Mouse (Mus musculus): ENCODE results near the gene Nf2. TPM values are rescaled to one million over a fixed set of nuclear protein-coding genes. Genes with fewer than 3 reads are reported as not detected.
A peak's percentile ranks its signal among the peaks of the same experiment; 100 is the strongest.
"Not testable (repeated sequence)": the region's sequence is repeated elsewhere in the genome, so short reads cannot be mapped to it uniquely, and the experiment has no call there.

Gene Nf2
- polyA plus RNA-seq, 1 experiment from 2014 or later = 58.2 TPM

DNA sequence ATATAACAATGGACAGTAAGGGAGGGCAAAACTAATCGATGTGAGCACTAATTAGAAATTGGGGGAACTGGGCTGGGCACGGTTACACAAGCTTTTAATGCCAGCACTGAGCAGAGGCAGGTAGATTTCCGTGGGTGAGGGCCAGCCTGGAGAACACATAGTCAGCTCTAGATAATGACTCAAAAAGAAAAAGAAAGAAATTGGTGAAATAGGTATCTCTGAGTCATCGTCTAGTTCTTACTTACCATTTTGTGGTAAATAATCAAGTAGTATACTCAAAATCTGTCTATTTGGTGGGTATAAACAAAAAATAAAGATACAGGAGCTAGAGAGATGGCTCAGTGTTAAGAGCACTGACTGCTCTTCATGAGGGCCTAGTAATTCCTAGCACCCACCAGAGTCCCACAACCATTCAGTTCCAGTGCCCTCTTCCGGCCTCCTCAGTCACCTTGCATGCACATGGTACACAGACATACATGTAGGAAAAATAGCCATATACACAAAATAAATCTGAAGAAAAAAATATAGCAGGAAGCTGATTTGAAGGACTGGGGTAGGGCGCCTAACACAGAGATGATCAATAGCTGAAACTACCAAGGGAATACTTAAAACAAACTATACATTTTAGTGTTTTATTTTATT is 44.3 kb downstream of the Nf2 start:
- Histone ChIP-seq H3K36me3 (ENCODE audit: poor library complexity, severe bottlenecking) (peaks cover 15% of the 10 kb centered on the region), H3K4me3 (no peak overlapping the region), H3K27ac (no peak overlapping the region), H3K4me2 (no peak overlapping the region), H3K9me3 (replicated peaks) (no peaks in the 10 kb centered on the region), H3K9ac (no peak overlapping the region), H3K4me1 (peaks cover 15% of the 10 kb centered on the region), H3K27me3 (peaks cover 31% of the 10 kb centered on the region)
- 84% methylated on average over 6 of the region's 6 CpGs for WGBS
- ATAC-seq = no peak

DNA sequence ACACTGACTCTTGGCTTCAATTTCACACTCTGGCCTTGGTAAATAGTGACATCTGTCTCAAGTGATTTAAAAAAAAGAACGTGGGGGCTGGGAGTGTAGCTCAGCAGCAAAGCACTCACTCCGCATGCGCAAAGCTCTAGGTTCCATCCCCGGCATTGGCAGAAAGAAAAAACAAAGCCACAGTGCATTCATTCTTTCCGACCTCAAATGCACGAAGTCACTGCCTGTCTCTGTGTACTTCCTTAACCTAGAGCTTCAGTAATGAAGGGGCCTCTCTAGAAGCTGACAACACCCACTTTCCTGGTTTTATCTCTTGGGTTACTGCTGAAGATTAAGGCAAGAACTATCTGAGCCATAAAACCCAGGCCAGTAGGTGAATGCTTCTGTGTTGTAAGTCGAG is 45.4 kb downstream of the Nf2 start:
- peaks cover 19% of the 10 kb centered on the region for H3K36me3 ChIP-seq (ENCODE audit: poor library complexity, severe bottlenecking)
- H3K27me3 ChIP-seq = peaks cover 36% of the 10 kb centered on the region
- H3K9ac ChIP-seq = no peak overlapping the region
- ATAC-seq = peak; percentile 24; the same call in 1 of the 2 replicates
- no peak overlapping the region for H3K4me2 ChIP-seq
- H3K27ac ChIP-seq = peak overlapping the region; percentile 65
- H3K9me3 ChIP-seq (replicated peaks) = no peaks in the 10 kb centered on the region
- H3K4me1 ChIP-seq = peaks cover 15% of the 10 kb centered on the region
- 33% methylated on average over 7 of the region's 7 CpGs for WGBS
- H3K4me3 ChIP-seq = no peak overlapping the region

GRCm38 (mm10) chr11:4803426-4803825 is 45.9 kb downstream of the Nf2 start:
- Histone ChIP-seq H3K9ac (no peak overlapping the region), H3K27me3 (peaks cover 36% of the 10 kb centered on the region), H3K4me1 (peaks cover 15% of the 10 kb centered on the region), H3K4me3 (no peak overlapping the region), H3K36me3 (ENCODE audit: poor library complexity, severe bottlenecking) (peaks cover 19% of the 10 kb centered on the region), H3K4me2 (peak overlapping the region; percentile 16; the same call in 1 of the 2 replicates), H3K9me3 (replicated peaks) (no peaks in the 10 kb centered on the region), H3K27ac (peak overlapping the region; percentile 65)
- WGBS = 16% methylated on average over 7 of the region's 7 CpGs
- peak; percentile 10; the same call in 1 of the 2 replicates for ATAC-seq

- H3K36me3 ChIP-seq (ENCODE audit: poor library complexity, severe bottlenecking) = peaks cover 21% of the 10 kb centered on the region
- H3K4me2 ChIP-seq = no peak overlapping the region
- peaks cover 15% of the 10 kb centered on the region for H3K4me1 ChIP-seq
- peak overlapping the region; percentile 65; the same call in 1 of the 2 replicates for H3K27ac ChIP-seq
- 18% methylated on average over 9 of the region's 9 CpGs for WGBS
- H3K4me3 ChIP-seq = no peak overlapping the region
- H3K9me3 ChIP-seq (replicated peaks) = no peaks in the 10 kb centered on the region
- H3K9ac ChIP-seq = no peak overlapping the region
- ATAC-seq = peak; percentile 93
- peaks cover 36% of the 10 kb centered on the region for H3K27me3 ChIP-seq
These were observed 46.3 kb downstream of the Nf2 start for GRCm38 (mm10) chr11:4803008-4803407.

- H3K27ac ChIP-seq; H3K9me3 ChIP-seq (replicated peaks); ATAC-seq; H3K4me3 ChIP-seq; H3K9ac ChIP-seq; H3K4me2 ChIP-seq: not testable (repeated sequence)
- WGBS = 83% methylated on average over 2 of the region's 2 CpGs
- Histone ChIP-seq H3K4me1 (peaks cover 15% of the 10 kb centered on the region), H3K36me3 (ENCODE audit: poor library complexity, severe bottlenecking) (peaks cover 23% of the 10 kb centered on the region), H3K27me3 (peaks cover 36% of the 10 kb centered on the region)
These were observed 46.9 kb downstream of the Nf2 start for GRCm38 (mm10) chr11:4802401-4802800.

DNA sequence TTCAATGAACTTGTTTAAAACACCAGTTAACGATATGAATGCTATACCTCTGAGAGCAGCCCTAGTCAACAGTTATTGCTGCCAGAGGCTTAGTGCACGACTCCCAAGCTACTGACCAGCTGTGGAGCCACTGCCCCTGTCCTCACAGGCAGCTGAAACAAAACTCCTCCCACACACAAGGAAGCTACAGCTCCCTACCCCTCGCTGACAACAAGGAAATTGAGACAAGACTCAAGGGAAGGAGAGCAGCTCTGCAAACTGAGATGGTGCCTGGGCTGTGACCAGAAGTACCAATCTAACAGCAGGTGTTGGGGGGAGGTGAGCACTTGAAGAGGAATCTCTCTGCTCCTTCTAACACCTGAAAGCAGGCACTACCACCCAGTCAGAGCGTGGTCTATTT is 48.7 kb downstream of the Nf2 start:
- peaks cover 23% of the 10 kb centered on the region for H3K27me3 ChIP-seq
- H3K9me3 ChIP-seq (replicated peaks) = no peaks in the 10 kb centered on the region
- peaks cover 15% of the 10 kb centered on the region for H3K4me1 ChIP-seq
- H3K9ac ChIP-seq = no peak overlapping the region
- H3K4me2 ChIP-seq = no peak overlapping the region
- WGBS = 52% methylated on average over 4 of the region's 4 CpGs
- no peak overlapping the region for H3K4me3 ChIP-seq
- H3K27ac ChIP-seq = no peak overlapping the region
- ATAC-seq = no peak
- peaks cover 14% of the 10 kb centered on the region for H3K36me3 ChIP-seq (ENCODE audit: poor library complexity, severe bottlenecking)

DNA sequence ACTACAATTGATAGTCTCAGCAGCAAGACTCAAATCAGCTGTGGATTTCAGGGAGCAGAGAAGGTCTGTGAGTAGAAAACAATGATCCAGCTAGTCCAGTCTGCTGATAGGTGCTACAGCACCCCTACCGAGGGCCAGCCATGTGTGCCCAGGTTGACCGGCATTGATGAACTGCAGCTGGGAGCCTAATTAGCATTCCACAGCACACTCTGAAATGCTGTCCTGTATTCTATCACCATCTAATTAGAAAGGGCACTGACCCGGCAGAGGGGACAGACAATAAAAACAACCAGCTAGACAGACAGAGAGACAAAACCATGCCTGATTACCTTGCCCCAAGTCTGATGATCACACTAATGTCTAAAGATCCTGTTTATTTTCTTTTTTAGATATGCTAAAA is 56.3 kb downstream of the Nf2 start:
- Histone ChIP-seq H3K9me3 (replicated peaks) (no peaks in the 10 kb centered on the region), H3K36me3 (ENCODE audit: poor library complexity, severe bottlenecking) (peaks cover 36% of the 10 kb centered on the region), H3K9ac (no peak overlapping the region), H3K27me3 (no peaks in the 10 kb centered on the region), H3K4me1 (peaks cover 26% of the 10 kb centered on the region), H3K4me2 (no peak overlapping the region), H3K4me3 (no peak overlapping the region), H3K27ac (no peak overlapping the region; the same call in 1 of the 2 replicates)
- no peak for ATAC-seq
- 13% methylated on average over 3 of the region's 3 CpGs for WGBS

- WGBS = 19% methylated on average over 6 of the region's 6 CpGs
- no peak overlapping the region for H3K4me2 ChIP-seq
- no peak overlapping the region for H3K4me3 ChIP-seq
- ATAC-seq = peak; percentile 38; the same call in 1 of the 2 replicates
- no peaks in the 10 kb centered on the region for H3K27me3 ChIP-seq
- H3K9me3 ChIP-seq (replicated peaks) = no peaks in the 10 kb centered on the region
- peaks cover 26% of the 10 kb centered on the region for H3K4me1 ChIP-seq
- H3K9ac ChIP-seq = no peak overlapping the region; the same call in 1 of the 2 replicates
- H3K36me3 ChIP-seq (ENCODE audit: poor library complexity, severe bottlenecking) = peaks cover 50% of the 10 kb centered on the region
- 0 out of 2 replicates have a peak overlapping the region, but pooled peaks have one; percentile 32 for H3K27ac ChIP-seq
These were observed 57.8 kb downstream of the Nf2 start for GRCm38 (mm10) chr11:4791549-4791948.

DNA sequence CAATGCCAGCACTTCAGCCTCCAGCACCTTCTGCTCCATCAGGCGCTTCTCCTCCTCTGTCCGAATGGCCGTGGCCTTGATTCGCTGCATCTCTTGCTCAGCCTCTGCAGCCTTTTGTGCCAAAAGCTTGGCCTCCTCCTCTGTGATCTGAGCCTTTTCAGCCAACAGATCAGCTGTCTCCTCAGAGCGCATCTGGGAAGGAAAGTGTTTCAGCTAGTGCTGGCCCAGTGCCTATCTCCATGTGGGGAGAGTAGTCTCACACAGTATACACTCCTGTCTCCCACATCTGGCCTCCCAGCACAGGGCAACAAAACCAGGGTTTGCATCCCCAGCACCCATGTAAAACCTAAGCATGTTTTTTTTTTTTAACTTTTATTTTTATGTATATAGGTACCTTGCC is 59.6 kb downstream of the Nf2 start:
- Histone ChIP-seq H3K27me3 (no peaks in the 10 kb centered on the region), H3K9ac (no peak overlapping the region), H3K4me3 (no peak overlapping the region), H3K36me3 (ENCODE audit: poor library complexity, severe bottlenecking) (peaks cover 68% of the 10 kb centered on the region), H3K9me3 (replicated peaks) (no peaks in the 10 kb centered on the region), H3K4me2 (no peak overlapping the region), H3K27ac (no peak overlapping the region), H3K4me1 (peaks cover 26% of the 10 kb centered on the region)
- ATAC-seq = no peak
- WGBS = 92% methylated on average over 5 of the region's 5 CpGs

DNA sequence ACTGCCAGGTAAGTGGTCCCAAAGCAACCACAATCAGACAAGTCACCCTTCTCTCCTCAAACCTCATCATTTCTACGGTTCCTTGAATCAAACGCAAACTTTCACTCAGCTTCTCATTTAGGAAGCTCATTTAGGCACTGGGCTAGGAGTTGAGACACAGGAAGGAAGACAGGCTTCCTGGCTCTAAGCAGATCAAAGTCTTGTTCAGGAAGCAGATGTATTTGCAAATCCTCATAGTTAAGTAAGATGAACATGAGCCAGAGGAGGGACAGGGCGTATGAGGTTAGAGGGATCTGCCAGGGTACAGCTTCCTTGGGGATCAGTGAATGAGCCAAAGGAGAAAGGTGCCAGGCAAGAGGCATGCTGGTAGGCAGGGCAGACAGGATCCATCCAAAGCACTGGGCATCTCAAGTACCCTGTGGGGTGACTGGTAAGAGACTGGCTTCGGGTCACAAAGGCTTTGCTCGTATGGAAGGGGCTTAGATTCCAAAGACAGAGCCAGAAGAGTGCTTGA is 64.7 kb downstream of the Nf2 start:
- Histone ChIP-seq H3K9ac (no peak overlapping the region), H3K27ac (no peak overlapping the region), H3K9me3 (replicated peaks) (no peaks in the 10 kb centered on the region), H3K4me2 (no peak overlapping the region), H3K36me3 (ENCODE audit: poor library complexity, severe bottlenecking) (peaks cover 93% of the 10 kb centered on the region), H3K4me1 (no peaks in the 10 kb centered on the region), H3K27me3 (no peaks in the 10 kb centered on the region), H3K4me3 (no peak overlapping the region)
- WGBS = 90% methylated on average over 5 of the region's 5 CpGs
- no peak for ATAC-seq

GRCm38 (mm10) chr11:4783116-4783515 is 66.2 kb downstream of the Nf2 start:
- Histone ChIP-seq H3K36me3 (ENCODE audit: poor library complexity, severe bottlenecking) (peaks cover 93% of the 10 kb centered on the region), H3K4me3 (no peak overlapping the region), H3K27me3 (no peaks in the 10 kb centered on the region), H3K27ac (no peak overlapping the region), H3K4me1 (no peaks in the 10 kb centered on the region), H3K9me3 (replicated peaks) (no peaks in the 10 kb centered on the region), H3K4me2 (no peak overlapping the region), H3K9ac (no peak overlapping the region)
- 88% methylated on average over 3 of the region's 3 CpGs for WGBS
- ATAC-seq = no peak

DNA sequence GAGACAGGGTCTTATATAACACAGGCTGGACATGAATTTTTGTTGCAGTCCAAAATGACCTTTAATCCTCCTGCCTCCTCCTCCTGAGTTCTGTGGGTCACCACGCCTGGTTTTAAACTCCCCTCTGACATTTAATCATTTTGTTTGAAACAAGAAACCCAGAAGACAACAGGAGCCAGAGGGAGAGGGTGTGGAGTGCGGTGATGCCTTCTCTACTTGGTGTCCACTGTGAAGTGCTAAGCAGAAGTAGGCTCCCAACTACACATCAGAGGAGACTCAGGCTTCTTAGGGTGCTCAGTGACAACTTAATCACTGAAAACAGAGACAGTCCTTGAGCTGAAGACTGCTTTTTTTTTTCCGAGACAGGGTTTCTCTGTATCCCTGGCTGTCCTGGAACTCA is 68.4 kb downstream of the Nf2 start:
- H3K4me2 ChIP-seq = no peak overlapping the region
- no peaks in the 10 kb centered on the region for H3K4me1 ChIP-seq
- no peak overlapping the region for H3K27ac ChIP-seq
- WGBS = 91% methylated on average over 3 of the region's 3 CpGs
- H3K27me3 ChIP-seq = no peaks in the 10 kb centered on the region
- no peak overlapping the region for H3K9ac ChIP-seq
- H3K9me3 ChIP-seq (replicated peaks) = no peaks in the 10 kb centered on the region
- no peak overlapping the region for H3K4me3 ChIP-seq
- ATAC-seq = no peak
- H3K36me3 ChIP-seq (ENCODE audit: poor library complexity, severe bottlenecking) = peaks cover 90% of the 10 kb centered on the region

- ATAC-seq = no peak
- H3K36me3 ChIP-seq (ENCODE audit: poor library complexity, severe bottlenecking) = peaks cover 56% of the 10 kb centered on the region
- 29% methylated on average over 3 of the region's 3 CpGs for WGBS
- H3K27ac ChIP-seq = no peak overlapping the region
- peaks cover 4% of the 10 kb centered on the region; the same call in 1 of the 2 replicates for H3K4me1 ChIP-seq
- H3K4me2 ChIP-seq = no peak overlapping the region
- H3K9ac ChIP-seq = no peak overlapping the region
- H3K4me3 ChIP-seq = no peak overlapping the region
- H3K27me3 ChIP-seq = no peaks in the 10 kb centered on the region
- H3K9me3 ChIP-seq (replicated peaks) = no peaks in the 10 kb centered on the region
These were observed 76.4 kb downstream of the Nf2 start for GRCm38 (mm10) chr11:4772925-4773324.

Data from forebrain, embryonic 13.5 days (tissue).